Mouse (Mus musculus) C2C12 (cell line): ENCODE measurements around the gene Snrnp27. TPM values are rescaled to one million over a fixed set of nuclear protein-coding genes. Genes with fewer than 3 reads are reported as not detected.

Experiments used
- H3K27me3 ChIP-seq: one replicate; pipeline ENCODE4 v1.6.1; 2011; ENCODE audit not compliant: control insufficient read depth, insufficient read depth, insufficient read length
- H3K36me3 ChIP-seq: one replicate; pipeline ENCODE4 v1.6.1; 2011; ENCODE audit not compliant: control insufficient read depth, insufficient read depth
- H3K4me3 ChIP-seq: one replicate; pipeline ENCODE4 v1.5.1; 2011; ENCODE audit warnings: mild to moderate bottlenecking, control low read depth; ENCODE audit not compliant: poor library complexity, insufficient read depth, severe bottlenecking
- H3K79me2 ChIP-seq: one replicate; pipeline ENCODE4 v1.6.1; 2011; ENCODE audit not compliant: control insufficient read depth, insufficient read depth
- H3K79me3 ChIP-seq: one replicate; pipeline ENCODE4 v1.6.1; 2011; ENCODE audit warnings: low read depth, control low read depth
- H3ac ChIP-seq: one replicate; pipeline ENCODE3; 2011; ENCODE audit warnings: low read depth; ENCODE audit not compliant: control insufficient read depth, insufficient read length
- CEBPB ChIP-seq: IDR thresholded peaks from one replicate; pipeline ENCODE4 v1.6.1; 2011; ENCODE audit warnings: low read depth, mild to moderate bottlenecking, control low read depth, moderate library complexity
- CTCF ChIP-seq: IDR thresholded peaks from one replicate; pipeline ENCODE4 v1.5.1; 2011; ENCODE audit not compliant: control insufficient read depth, insufficient read depth, insufficient read length
- FOSL1 ChIP-seq: IDR thresholded peaks from one replicate; pipeline ENCODE4 v1.8.0; 2011; ENCODE audit warnings: mild to moderate bottlenecking, low read length; ENCODE audit not compliant: poor library complexity, insufficient read depth, severe bottlenecking
- MAX ChIP-seq: IDR thresholded peaks from one replicate; pipeline ENCODE4 v1.6.1; 2011; ENCODE audit warnings: mild to moderate bottlenecking, control low read depth
- MYOD1 ChIP-seq: IDR thresholded peaks from one replicate; pipeline ENCODE4 v1.6.1; 2011; ENCODE audit warnings: low read depth; ENCODE audit not compliant: control insufficient read depth, insufficient read length
- MYOG ChIP-seq: IDR thresholded peaks from one replicate; pipeline ENCODE4 v1.6.1; 2011; ENCODE audit not compliant: control insufficient read depth, insufficient read length; ENCODE audit errors: extremely low read depth
- USF1 ChIP-seq: IDR thresholded peaks from one replicate; pipeline ENCODE4 v1.6.1; 2011; ENCODE audit warnings: low read depth, mild to moderate bottlenecking, control low read depth, moderate library complexity
- polyA plus RNA-seq: library from polyadenylated mRNA; unstranded; fragments of >200 nt; fragmentation: generic; extraction: Trizol; gene quantifications from one replicate; pipeline ENCODE4 v1.2.1, GENCODE M21; 2012; ENCODE audit warnings: missing spikeins

Gene Snrnp27
- polyA plus RNA-seq, 1 experiment, result 53.1 TPM

DNA sequence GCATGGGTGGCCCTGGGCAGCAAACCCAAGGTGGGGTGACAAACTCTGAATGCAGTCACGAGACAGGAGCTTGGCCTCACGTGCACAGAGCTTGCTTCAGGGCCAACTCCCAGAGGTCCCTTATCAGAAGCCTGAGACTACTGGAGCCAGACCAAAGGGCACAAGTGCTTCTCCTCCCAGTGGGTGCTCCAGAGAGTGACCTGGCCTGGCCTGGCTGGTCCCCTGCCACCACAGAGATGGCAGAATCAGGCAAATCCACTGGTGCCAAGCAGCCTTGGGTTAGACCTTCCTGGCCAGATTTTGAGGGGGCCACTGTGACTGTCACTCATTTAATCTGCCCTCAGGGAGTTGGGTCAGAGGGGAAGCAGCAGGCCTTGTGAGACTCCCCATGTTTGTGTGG, 47.8 kb downstream of the Snrnp27 start:
- Histone ChIP-seq H3ac (no peak overlapping the region), H3K79me2 (no peaks in the 10 kb centered on the region), H3K79me3 (no peaks in the 10 kb centered on the region), H3K36me3 (no peaks in the 10 kb centered on the region), H3K4me3 (no peak overlapping the region), H3K27me3 (no peaks in the 10 kb centered on the region)
- TF ChIP-seq CTCF, result no peak
- no peak for TF ChIP-seq FOSL1
- no peak for TF ChIP-seq CEBPB
- no peak for TF ChIP-seq MYOG
- TF ChIP-seq MAX, result no peak
- TF ChIP-seq USF1, result no peak
- no peak for TF ChIP-seq MYOD1

- Histone ChIP-seq H3K79me2 (no peaks in the 10 kb centered on the region), H3K27me3 (peaks cover 13% of the 10 kb centered on the region), H3K79me3 (no peaks in the 10 kb centered on the region), H3K4me3 (no peak overlapping the region), H3ac (no peak overlapping the region), H3K36me3 (no peaks in the 10 kb centered on the region)
- no peak for TF ChIP-seq MYOG
- TF ChIP-seq MAX, result no peak
- no peak for TF ChIP-seq MYOD1
- no peak for TF ChIP-seq FOSL1
- TF ChIP-seq CEBPB, result no peak
- TF ChIP-seq USF1, result no peak
- no peak for TF ChIP-seq CTCF
Measured at GRCm38 (mm10) chr6:86630141-86630540, 54.2 kb downstream of the Snrnp27 start.

DNA sequence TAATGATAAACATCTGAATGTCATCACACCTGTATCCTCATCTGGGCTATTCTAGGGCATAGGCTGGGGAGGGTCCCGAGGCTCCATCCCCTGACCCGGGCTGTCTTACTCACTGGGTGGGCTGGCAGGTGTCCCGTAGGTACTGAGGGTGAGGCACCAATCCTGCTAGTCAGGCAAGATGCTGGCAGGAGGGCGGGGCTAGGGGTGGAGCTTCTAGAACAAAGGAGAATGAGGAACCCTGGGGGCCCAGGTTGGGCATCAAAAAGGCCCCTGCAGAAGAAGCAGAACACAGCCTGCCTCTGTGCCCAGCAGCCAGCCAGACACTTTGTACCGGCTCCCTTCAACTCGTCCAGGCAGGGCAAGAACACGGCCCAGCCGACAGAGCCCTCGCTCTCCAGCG, 56.4 kb downstream of the Snrnp27 start, which contains the start of gene Asprv1:
Asprv1 (plus strand) TSS at position 219 of the 400 bp plus-strand sequence.
- no peak within 1 kb of the TSS for H3K4me3 ChIP-seq
- no peaks in the 10 kb centered on the region for H3K79me3 ChIP-seq
- H3ac ChIP-seq, result no peak within 1 kb of the TSS
- no peaks in the 10 kb centered on the region for H3K79me2 ChIP-seq
- H3K36me3 ChIP-seq, result no peaks in the 10 kb centered on the region
- TF ChIP-seq MYOD1 (no peak), CTCF (no peak)
- H3K27me3 ChIP-seq, result peaks cover 28% of the 10 kb centered on the region

Other genes starting within 250 kb of the Snrnp27 start
- 10.4 TPM for gene C87436, start 246.1 kb downstream of the Snrnp27 start, polyA plus RNA-seq
- gene Pcbp1, start 158.2 kb downstream of the Snrnp27 start, polyA plus RNA-seq, result 453 TPM
- gene Asprv1, start 56.4 kb downstream of the Snrnp27 start, polyA plus RNA-seq, result 0.04 TPM
- 1.1 TPM for gene Mxd1, start 15.4 kb downstream of the Snrnp27 start, polyA plus RNA-seq
- 6.6 TPM for gene Gmcl1, start 48.9 kb upstream of the Snrnp27 start, polyA plus RNA-seq
- 93.0 TPM for gene Anxa4, start 109.1 kb upstream of the Snrnp27 start, polyA plus RNA-seq
- gene Aak1, start 165.0 kb upstream of the Snrnp27 start, polyA plus RNA-seq, result 12.8 TPM